Mouse (Mus musculus) cerebellum, postnatal 10 days (tissue): Measurements from ENCODE around the gene Evi5.

ENCODE experiments used
- DNase-seq, 2 experiments: peaks; one replicate each; pipeline ENCODE4 v3.0.0; 2021; ENCODE audit warnings: mixed read lengths in 2 of 2

Evi5 gene

GRCm38 (mm10) chr5:107874561-107875260 is at the start of gene Evi5:
TSS of gene Evi5 (minus strand) at chr5:107875107.
- DNase-seq = no peak

DNA sequence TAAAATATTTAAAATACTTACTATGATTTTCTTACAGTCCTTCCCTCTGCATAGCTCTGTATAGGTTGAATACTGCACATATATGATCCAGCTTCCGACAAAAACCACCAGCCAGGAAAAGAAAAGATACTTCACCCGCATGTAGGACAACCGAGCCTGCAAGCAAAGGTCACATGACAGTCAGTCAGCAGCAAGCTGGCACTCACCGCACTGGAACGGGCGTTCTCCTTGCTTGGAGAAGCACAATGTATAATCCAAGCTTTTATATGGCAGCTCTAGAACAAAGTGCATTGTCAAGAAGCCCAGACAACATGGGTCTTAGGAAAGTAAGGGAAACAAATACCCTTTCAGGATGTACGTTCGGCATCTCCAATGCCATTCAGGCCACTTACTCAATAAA is 49.7 kb upstream of the Evi5 start:
- peak; percentile 48 to 51 for DNase-seq

DNA sequence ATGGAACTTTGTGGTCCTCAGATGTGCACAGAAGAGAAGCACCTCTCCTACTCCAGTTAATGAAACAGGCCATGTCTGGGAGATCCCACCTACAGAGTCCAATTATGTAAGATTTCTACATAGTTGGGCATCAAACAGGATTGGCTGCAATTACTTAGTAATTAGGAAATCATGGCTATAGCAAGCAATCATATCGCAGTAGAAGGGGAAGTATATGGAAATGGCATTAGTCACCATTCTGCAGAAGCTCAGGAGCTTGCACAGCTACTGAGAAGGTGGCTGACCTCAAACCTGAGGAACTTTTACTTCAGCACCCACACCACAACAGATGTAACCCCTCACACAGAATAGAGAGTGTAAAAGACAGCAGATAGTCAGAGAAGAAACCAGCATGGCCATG is 47.9 kb upstream of the Evi5 start:
- DNase-seq = no peak

GRCm38 (mm10) chr5:107921400-107922252 is 46.7 kb upstream of the Evi5 start:
- peak; percentile 71 to 85 for DNase-seq

GRCm38 (mm10) chr5:107915280-107915679 is 40.4 kb upstream of the Evi5 start:
- DNase-seq = no peak

DNA sequence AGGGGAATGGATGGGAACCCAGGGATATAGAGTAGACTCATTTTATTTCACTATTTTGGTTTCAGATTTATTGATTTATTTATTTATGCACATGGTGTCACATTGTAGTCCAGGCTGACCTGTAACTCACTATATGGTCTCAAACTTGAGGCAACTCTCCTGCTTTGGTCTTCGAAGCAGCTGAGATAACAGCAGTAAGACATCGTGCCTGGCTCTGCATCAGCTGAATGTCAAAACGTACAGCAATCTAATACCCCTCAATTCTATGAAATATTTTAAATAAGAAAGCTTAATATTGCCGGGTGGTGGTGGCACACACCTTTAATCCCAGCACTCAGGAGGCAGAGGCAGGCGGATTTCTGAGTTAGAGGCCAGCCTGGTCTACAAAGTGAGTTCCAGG is 36.1 kb upstream of the Evi5 start:
- no peak for DNase-seq

GRCm38 (mm10) chr5:107910084-107910616 is 35.2 kb upstream of the Evi5 start:
- no peak for DNase-seq

DNA sequence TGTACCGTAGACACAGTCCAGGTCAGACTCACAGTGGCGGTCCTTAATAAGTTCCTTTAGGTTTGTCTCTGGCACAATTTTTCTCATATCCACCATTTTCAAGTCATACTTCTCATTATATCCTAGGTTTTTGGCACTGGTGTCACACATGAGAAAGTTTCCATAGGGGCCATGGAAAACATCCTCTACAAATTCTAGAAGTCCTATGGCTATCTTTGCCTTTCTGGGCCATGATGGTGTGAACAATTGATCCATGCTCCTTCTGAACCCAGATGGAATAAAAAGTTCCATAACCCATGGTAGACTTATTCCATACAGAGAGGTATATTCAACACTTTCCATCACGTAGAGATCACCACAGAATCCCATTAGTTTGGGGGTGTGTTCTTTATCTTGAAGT is 34.8 kb upstream of the Evi5 start:
- DNase-seq = no peak

- no peak for DNase-seq
These were observed 33.7 kb upstream of the Evi5 start for GRCm38 (mm10) chr5:107908514-107909110.

- no peak for DNase-seq
These were observed 29.4 kb upstream of the Evi5 start for GRCm38 (mm10) chr5:107904325-107904724.

- DNase-seq = peak in 1 of 2 experiments; percentile 30
These were observed 26.2 kb upstream of the Evi5 start for GRCm38 (mm10) chr5:107901014-107901615.

DNA sequence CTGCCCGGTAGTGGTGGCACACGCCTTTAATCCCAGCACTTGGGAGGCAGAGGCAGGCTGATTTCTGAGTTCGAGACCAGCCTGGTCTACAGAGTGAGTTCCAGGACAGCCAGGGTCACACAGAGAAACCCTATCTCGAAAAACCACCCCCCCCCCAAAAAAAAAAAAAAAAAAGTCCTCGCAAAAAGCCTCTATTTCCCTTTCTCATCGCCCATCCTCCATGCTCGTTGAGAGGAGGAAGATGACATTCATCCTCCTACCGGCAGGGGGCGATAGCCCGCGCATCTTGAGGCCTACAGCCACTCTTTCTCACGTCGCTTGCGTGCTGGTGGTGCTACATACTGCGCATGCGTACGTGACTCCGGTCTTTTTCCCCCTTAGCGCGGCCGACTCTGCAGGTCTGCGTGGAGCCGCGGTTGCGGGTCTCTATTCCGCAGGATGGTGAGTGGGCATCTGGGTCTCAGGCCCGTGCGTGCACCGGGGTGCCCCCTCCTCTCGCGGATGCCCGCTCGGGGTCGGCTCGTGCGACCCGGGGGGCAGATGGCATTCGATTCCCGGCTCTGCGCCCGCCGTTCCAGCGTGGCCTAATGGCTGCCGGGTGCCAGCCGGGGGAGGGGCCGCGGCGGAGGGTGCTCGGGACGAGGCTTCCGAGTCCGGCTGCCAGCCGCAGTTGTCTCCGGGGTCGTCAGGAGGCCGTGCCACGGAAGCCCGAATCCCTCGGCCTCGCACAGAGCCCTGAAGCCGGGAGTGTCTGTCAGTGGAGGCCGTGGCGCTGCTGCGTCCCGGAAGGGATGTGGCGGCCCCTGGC is 25.5 kb upstream of the Evi5 start, which contains the start of gene Rpl5:
Rpl5 (plus strand) TSS at position 297 of the 808 bp plus-strand sequence.
- peak; percentile 98 for DNase-seq

DNA sequence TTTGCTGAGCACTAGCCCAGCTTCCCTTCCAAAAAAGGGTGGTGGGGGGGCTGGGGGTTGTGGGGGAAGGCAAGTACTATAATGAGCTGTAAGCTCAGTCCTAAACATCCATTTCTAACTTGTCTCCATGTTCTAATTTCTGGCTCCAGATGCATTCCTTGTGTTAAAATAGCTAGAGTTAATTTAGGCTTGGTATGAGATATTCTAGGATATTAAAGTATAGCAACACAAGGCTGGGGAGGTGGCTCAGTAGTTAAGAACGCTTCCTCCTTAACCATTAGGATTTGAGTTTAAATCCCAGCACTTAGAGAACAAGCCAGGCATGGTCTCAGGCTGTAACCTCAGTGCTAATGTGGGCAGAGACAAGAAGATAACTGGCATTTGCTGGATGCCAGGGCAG is 21.4 kb upstream of the Evi5 start:
- no peak for DNase-seq

DNA sequence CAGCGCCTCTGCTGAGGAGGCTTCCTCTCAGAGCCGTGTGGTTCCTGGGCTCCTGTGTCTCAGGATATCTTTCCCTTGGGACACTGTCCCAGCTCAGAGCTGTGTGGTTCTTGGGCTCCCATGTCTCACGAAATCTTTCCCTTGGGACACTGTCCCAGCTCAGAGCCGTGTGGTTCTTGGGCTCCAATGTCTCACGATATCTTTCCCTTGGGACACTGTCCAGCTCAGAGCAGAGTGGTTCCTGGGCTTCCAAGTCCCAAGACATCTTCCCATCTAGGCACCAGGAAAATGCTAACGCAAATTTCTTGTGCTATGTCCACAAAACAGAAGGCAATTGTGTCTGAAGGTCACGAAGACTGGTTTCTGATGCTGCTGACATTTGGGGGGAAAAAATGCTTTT is 19.8 kb upstream of the Evi5 start:
- no peak for DNase-seq

DNA sequence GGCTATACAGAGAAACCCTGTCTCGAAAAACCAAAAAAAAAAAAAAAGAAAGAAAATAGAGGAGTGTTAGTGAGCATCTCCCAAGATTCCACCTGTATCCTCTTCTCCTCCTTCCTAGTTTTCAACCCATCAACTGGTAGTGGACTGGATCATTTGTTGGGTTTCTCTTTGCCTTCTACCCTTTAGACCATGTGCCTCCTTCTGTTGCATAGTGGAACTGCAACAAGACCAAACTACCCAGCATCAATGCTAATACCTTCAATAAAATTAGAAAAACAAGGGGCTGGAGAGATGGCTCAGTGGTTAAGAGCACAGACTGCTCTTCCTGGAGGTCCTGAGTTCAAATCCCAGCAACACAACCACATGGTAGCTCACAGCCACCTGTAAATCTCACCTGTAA is 16.6 kb upstream of the Evi5 start:
- peak; percentile 51 to 61 for DNase-seq

DNA sequence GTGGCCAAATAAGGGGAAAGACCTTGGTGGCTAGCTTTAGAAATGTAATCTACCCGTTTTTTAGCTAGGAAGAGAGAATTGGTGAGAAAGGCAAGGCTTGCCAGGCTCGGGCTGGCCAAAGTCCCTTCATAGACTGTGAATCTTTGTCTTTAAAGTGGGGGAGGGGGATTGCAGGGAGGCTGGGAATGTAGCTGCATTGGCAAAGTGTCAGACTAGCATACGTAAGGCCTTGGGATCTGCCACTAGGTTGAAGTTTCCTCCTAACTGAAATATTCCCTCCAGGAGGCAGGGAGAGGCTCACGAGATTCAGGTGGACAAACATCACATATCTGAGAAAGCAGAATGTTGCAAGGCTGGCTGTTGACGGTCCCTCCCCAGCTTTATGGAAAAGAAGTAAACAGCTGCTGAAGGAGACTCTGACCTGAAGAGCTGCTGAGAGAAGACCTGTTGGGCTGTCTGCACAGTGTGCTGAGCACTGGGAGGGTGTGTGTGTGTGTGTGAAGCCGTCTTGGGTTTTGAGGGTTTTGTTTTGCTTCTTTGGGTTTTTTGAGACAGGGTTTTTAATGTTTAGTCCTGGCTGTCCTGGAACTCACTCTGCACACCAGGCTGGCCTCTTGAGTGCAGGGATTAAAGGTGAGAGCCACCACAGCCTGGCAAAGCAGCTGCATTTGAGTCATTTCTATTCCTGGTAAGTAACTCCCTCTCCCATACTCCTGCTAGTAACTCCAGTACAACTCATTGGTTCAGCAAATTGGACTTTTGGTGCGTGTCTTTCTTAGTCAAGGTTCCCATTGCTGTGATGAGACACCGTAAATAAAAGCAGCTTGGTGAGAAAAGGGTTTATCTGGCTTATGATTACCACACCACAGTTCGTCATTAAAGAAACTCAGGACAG is 15.3 kb upstream of the Evi5 start:
- DNase-seq = peak in 1 of 2 experiments; percentile 20

DNA sequence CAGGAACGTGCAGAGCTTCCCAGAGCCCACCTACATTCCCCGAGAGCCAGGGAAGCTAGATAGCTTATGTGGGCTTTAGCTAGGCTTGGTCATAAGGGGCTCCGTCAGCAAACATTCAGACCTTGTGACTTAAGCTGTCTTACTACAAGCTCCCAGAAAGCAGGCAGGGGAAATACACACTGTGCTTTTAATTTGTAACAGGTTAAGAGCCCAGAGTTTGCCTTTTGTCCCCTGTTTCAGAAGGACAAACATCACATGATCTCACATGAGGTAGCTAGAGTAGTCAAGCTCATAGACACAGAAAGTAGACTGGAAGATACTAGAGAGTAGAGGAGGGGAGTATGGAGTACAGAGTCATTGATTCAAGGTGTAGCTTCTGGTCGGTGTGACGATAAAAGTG is 5.8 kb upstream of the Evi5 start:
- DNase-seq = no peak

DNA sequence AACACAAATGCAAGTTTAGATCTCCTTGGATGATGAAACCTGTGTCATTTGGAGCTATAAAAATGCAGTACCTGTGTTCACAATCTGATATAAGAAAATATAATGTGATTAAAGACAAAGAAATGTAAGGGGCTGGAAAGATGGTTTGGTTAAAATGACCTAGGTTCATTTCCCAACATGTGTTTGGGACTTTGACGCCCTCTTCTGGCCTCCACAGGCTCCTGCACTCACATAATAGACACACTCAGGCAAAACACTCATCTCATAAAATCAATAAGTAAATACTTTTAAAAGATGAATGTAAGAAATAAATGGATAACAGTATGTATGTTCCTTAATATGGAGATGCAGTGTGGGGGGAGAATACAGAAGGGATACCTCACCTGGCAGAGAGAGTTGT is 2.1 kb upstream of the Evi5 start:
- no peak for DNase-seq

DNA sequence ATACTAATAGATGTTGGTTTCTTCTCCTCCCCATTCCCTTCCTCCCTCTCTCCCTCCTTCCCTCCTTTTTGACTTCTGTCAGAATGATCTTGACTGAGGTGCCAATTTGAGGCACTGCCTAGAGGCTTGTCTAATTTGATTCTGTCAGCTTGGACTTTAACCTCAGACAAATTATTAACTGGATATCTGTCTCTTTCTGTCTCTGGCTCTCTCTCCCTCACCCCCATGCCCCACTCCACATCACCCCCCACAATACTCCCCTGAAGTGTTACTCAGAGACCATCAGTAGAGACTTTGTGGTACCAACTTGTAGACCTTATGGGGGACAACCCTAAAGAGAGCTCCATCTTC is 329 bp upstream of the Evi5 start:
- no peak for DNase-seq

DNA sequence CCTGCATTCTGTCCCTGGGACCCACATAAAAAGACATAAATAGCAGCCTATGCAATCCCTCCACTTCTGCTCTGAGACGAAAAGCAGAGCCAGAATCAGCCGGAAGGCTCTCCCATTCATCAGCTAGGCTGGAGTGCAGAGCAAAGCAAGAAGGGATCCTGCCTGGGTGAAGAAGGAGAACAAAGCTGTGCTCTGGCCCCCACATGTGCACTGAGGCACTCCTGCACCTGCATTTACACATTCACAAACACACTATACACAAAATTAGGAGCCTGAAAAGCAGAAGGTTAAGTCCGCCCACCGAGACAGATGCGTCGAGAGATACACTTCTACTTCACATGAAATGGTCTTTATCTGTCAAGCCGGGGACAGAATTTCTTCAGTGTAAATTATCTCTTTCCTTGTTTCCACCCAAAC is 1.0 kb downstream of the Evi5 start:
- no peak for DNase-seq

DNA sequence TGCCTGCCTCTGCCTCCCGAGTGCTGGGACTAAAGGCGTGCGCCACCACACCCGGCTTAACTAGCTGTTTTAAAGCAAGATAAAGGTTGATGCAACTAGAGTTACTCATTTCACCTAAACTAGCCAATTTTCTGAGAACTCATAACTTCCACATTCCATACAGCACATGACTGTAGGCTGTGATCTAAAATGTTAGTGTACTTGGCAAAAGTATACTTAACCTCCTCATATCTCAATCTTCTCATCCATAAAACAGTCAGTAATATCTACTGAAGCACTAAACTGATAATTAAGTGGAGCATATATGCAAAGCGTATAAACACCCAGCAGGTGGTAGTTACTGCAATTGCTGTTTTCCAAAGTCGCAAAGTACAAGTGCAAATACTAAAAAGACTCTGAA is 1.6 kb downstream of the Evi5 start:
- no peak for DNase-seq
